Mouse (Mus musculus): ENCODE results near the gene Mical2. TPM values are rescaled to one million over a fixed set of nuclear protein-coding genes. Genes with fewer than 3 reads are reported as not detected.

Mical2 gene
- total and polyA plus RNA-seq, 3 experiments, result 44.8 to 89.1 (median 87.7) TPM

- H3K4me1 ChIP-seq (ENCODE audit: control insufficient read depth, insufficient read depth, low read length), result peaks cover 2% of the 10 kb centered on the region; the same call in 1 of the 2 replicates
- 85% methylated on average over 5 of the region's 5 CpGs for WGBS
- no peak overlapping the region for H3K27ac ChIP-seq
These were observed 152.4 kb downstream of the Mical2 start for GRCm38 (mm10) chr7:112378056-112378455.

GRCm38 (mm10) chr7:112378476-112378875 lies 152.8 kb downstream of the Mical2 start:
- intact Hi-C loops (cut with DNase I), result no loop called here
- Histone ChIP-seq H3K4me3 (no peak overlapping the region), H3K36me3 (ENCODE audit: control insufficient read depth, insufficient read depth, low read length) (no peaks in the 10 kb centered on the region), H3K9ac (ENCODE audit: low read depth, low read length) (no peak overlapping the region), H3K79me2 (replicated peaks; ENCODE audit: control insufficient read depth, insufficient read depth, low read length) (no peaks in the 10 kb centered on the region), H3K27ac (no peak overlapping the region), H3K27me3 (ENCODE audit: control insufficient read depth, insufficient read depth, low read length) (no peaks in the 10 kb centered on the region), H3K4me1 (ENCODE audit: control insufficient read depth, insufficient read depth, low read length) (peaks cover 2% of the 10 kb centered on the region; the same call in 1 of the 2 replicates)
- no peak for DNase-seq
- TF ChIP-seq EP300 (IDR thresholded peaks at IDR 0.05; ENCODE audit: insufficient read depth, low read depth, low read length) (no peak), POLR2A (IDR thresholded peaks at IDR 0.05; ENCODE audit: insufficient read depth, low read depth, low read length) (no peak), CTCF (IDR thresholded peaks at IDR 0.05) (no peak)
- 45% methylated on average over 5 of the region's 5 CpGs for WGBS

More at GRCm38 (mm10) chr7:112378056-112378455, 152.4 kb downstream of the Mical2 start:
- no peak overlapping the region for H3K9ac ChIP-seq (ENCODE audit: low read depth, low read length)
- intact Hi-C loops (cut with DNase I), result no loop called here
- no peaks in the 10 kb centered on the region for H3K27me3 ChIP-seq (ENCODE audit: control insufficient read depth, insufficient read depth, low read length)
- TF ChIP-seq EP300 (IDR thresholded peaks at IDR 0.05; ENCODE audit: insufficient read depth, low read depth, low read length) (no peak), CTCF (IDR thresholded peaks at IDR 0.05) (no peak), POLR2A (IDR thresholded peaks at IDR 0.05; ENCODE audit: insufficient read depth, low read depth, low read length) (no peak)
- H3K36me3 ChIP-seq (ENCODE audit: control insufficient read depth, insufficient read depth, low read length), result no peaks in the 10 kb centered on the region
- no peak for DNase-seq
- H3K79me2 ChIP-seq (replicated peaks; ENCODE audit: control insufficient read depth, insufficient read depth, low read length), result no peaks in the 10 kb centered on the region
- no peak overlapping the region for H3K4me3 ChIP-seq

GRCm38 (mm10) chr7:112386521-112386920 lies 160.9 kb downstream of the Mical2 start:
- intact Hi-C loops (cut with DNase I), result no loop called here
- 84% methylated on average over 5 of the region's 5 CpGs for WGBS
- no peak overlapping the region for H3K27ac ChIP-seq
- no peak for DNase-seq
- no peaks in the 10 kb centered on the region for H3K79me2 ChIP-seq (replicated peaks; ENCODE audit: control insufficient read depth, insufficient read depth, low read length)
- H3K9ac ChIP-seq (ENCODE audit: low read depth, low read length), result no peak overlapping the region
- H3K4me1 ChIP-seq (ENCODE audit: control insufficient read depth, insufficient read depth, low read length), result no peaks in the 10 kb centered on the region; the same call in none of the 2 replicates
- TF ChIP-seq EP300 (IDR thresholded peaks at IDR 0.05; ENCODE audit: insufficient read depth, low read depth, low read length) (no peak), POLR2A (IDR thresholded peaks at IDR 0.05; ENCODE audit: insufficient read depth, low read depth, low read length) (no peak), CTCF (IDR thresholded peaks at IDR 0.05) (no peak)
- no peak overlapping the region for H3K4me3 ChIP-seq
- H3K36me3 ChIP-seq (ENCODE audit: control insufficient read depth, insufficient read depth, low read length), result no peaks in the 10 kb centered on the region
- H3K27me3 ChIP-seq (ENCODE audit: control insufficient read depth, insufficient read depth, low read length), result no peaks in the 10 kb centered on the region

GRCm38 (mm10) chr7:112387876-112388275 lies 162.2 kb downstream of the Mical2 start:
- TF ChIP-seq POLR2A (IDR thresholded peaks at IDR 0.05; ENCODE audit: insufficient read depth, low read depth, low read length) (no peak), CTCF (IDR thresholded peaks at IDR 0.05) (no peak)

GRCm38 (mm10) chr7:112388363-112388875 lies 162.8 kb downstream of the Mical2 start:
- Histone ChIP-seq H3K36me3 (ENCODE audit: control insufficient read depth, insufficient read depth, low read length) (no peaks in the 10 kb centered on the region), H3K9ac (ENCODE audit: low read depth, low read length) (no peak overlapping the region), H3K79me2 (replicated peaks; ENCODE audit: control insufficient read depth, insufficient read depth, low read length) (no peaks in the 10 kb centered on the region), H3K27ac (no peak overlapping the region), H3K4me1 (ENCODE audit: control insufficient read depth, insufficient read depth, low read length) (no peaks in the 10 kb centered on the region; the same call in none of the 2 replicates), H3K27me3 (ENCODE audit: control insufficient read depth, insufficient read depth, low read length) (no peaks in the 10 kb centered on the region), H3K4me3 (no peak overlapping the region)
- TF ChIP-seq CTCF (IDR thresholded peaks at IDR 0.05), result no peak
- TF ChIP-seq EP300 (IDR thresholded peaks at IDR 0.05; ENCODE audit: insufficient read depth, low read depth, low read length), result no peak
- no peak for TF ChIP-seq POLR2A (IDR thresholded peaks at IDR 0.05; ENCODE audit: insufficient read depth, low read depth, low read length)
- no peak for DNase-seq
- intact Hi-C loops (cut with DNase I), result no loop called here
- WGBS, result 66% methylated on average over 5 of the region's 5 CpGs

More at GRCm38 (mm10) chr7:112387876-112388275, 162.2 kb downstream of the Mical2 start:
- Histone ChIP-seq H3K4me1 (ENCODE audit: control insufficient read depth, insufficient read depth, low read length) (no peaks in the 10 kb centered on the region; the same call in none of the 2 replicates), H3K4me3 (no peak overlapping the region), H3K9ac (ENCODE audit: low read depth, low read length) (no peak overlapping the region), H3K27me3 (ENCODE audit: control insufficient read depth, insufficient read depth, low read length) (no peaks in the 10 kb centered on the region), H3K79me2 (replicated peaks; ENCODE audit: control insufficient read depth, insufficient read depth, low read length) (no peaks in the 10 kb centered on the region), H3K27ac (no peak overlapping the region), H3K36me3 (ENCODE audit: control insufficient read depth, insufficient read depth, low read length) (no peaks in the 10 kb centered on the region)
- no peak for DNase-seq
- WGBS, result 78% methylated on average over 5 of the region's 5 CpGs
- intact Hi-C loops (cut with DNase I), result no loop called here

- Histone ChIP-seq H3K27ac (no peak overlapping the region), H3K4me1 (ENCODE audit: control insufficient read depth, insufficient read depth, low read length) (no peaks in the 10 kb centered on the region; the same call in none of the 2 replicates), H3K27me3 (ENCODE audit: control insufficient read depth, insufficient read depth, low read length) (no peaks in the 10 kb centered on the region), H3K4me3 (no peak overlapping the region), H3K79me2 (replicated peaks; ENCODE audit: control insufficient read depth, insufficient read depth, low read length) (no peaks in the 10 kb centered on the region), H3K9ac (ENCODE audit: low read depth, low read length) (no peak overlapping the region), H3K36me3 (ENCODE audit: control insufficient read depth, insufficient read depth, low read length) (no peaks in the 10 kb centered on the region)
- TF ChIP-seq CTCF (IDR thresholded peaks at IDR 0.05) (no peak), POLR2A (IDR thresholded peaks at IDR 0.05; ENCODE audit: insufficient read depth, low read depth, low read length) (no peak), EP300 (IDR thresholded peaks at IDR 0.05; ENCODE audit: insufficient read depth, low read depth, low read length) (no peak)
- DNase-seq, result no peak
- WGBS, result 61% methylated on average over 6 of the region's 6 CpGs
- intact Hi-C loops (cut with DNase I), result loop anchor here (10.0 kb wide), 1 partner anchor 155 kb away; no protein-coding TSS in a partner anchor
These were observed 164.1 kb downstream of the Mical2 start for GRCm38 (mm10) chr7:112389611-112390251.
